Mouse (Mus musculus): Measurements from ENCODE around the gene Gm20605.

The Gm20605 gene

GRCm38 (mm10) chr5:137686127-137686790 lies 57.3 kb downstream of the Gm20605 start:
- DNase-seq (ENCODE audit: low spot score in 2 of 2) = no peak

GRCm38 (mm10) chr5:137689974-137690373 lies 61.0 kb downstream of the Gm20605 start:
- no peak for DNase-seq (ENCODE audit: low spot score in 2 of 2)

GRCm38 (mm10) chr5:137690531-137690930 lies 61.6 kb downstream of the Gm20605 start:
- DNase-seq (ENCODE audit: low spot score in 2 of 2) = no peak

GRCm38 (mm10) chr5:137691881-137692280 lies 62.9 kb downstream of the Gm20605 start:
- DNase-seq (ENCODE audit: low spot score in 2 of 2) = no peak
